Mouse (Mus musculus) testis, adult 2 months (tissue): Measurements from ENCODE around the gene Evi5l.
A peak's percentile ranks its signal among the peaks of the same experiment; 100 is the strongest.

Experiments used
- CTCF ChIP-seq: fragments of 200-500 bp; IDR thresholded peaks from 2 replicates; pipeline ENCODE4 v1.5.1; 2012; ENCODE audit warnings: low read depth, mild to moderate bottlenecking, inconsistent platforms, low read length, moderate library complexity; ENCODE audit not compliant: control insufficient read depth, insufficient read depth, insufficient replicate concordance
- POLR2A ChIP-seq: fragments of 200-500 bp; IDR thresholded peaks from 2 replicates; pipeline ENCODE4 v1.6.1; 2012; ENCODE audit warnings: low read depth, mild to moderate bottlenecking, inconsistent platforms, low read length, moderate library complexity; ENCODE audit not compliant: control insufficient read depth

DNA sequence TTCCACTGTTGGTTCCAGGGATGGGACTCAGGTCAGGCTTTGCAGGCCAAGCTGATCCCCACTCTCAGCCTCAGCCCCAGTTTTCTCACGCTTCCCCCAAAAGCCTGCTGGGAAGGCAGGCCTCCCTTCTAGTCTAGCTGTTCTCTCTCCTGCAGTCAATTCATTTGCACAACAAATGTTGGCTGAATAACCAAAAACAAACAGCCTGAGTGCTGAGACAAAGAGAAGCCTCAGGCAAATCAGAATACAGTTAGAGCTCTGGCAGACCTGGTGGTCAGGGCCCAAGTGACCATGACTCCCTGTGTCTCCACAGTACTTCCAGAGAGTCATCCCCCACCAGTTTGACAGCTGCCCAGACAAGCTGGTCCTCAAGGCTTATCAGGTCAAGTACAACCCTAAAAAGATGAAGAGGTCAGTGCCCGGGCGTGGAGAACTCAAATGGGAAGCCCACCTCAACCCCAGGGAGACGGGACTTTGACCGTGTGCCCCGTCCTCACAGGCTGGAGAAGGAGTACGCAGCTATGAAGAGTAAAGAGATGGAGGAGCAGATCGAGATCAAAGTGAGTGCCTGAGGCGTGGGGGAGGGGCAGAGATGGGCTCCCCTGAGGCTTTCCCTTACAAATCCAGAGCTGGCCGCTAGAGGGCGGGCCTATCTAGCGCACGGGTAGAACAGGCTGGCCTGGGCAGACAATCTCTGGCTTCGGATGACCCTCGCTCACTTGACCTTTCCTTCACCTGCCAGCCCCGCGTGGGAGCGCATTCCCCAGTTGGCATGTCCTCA lies 26.6 kb downstream of the Evi5l start:
- TF ChIP-seq CTCF (peak; percentile 74), POLR2A (no peak)
